Mouse (Mus musculus): ENCODE measurements at regions not wholly inside any gene's neighbourhood (a gene's known extent, or its start where the extent isn't known, plus 50 kb on each side); places are given as distances from the start of the nearest gene placed in this dataset.
A peak's percentile ranks its signal among the peaks of the same experiment; 100 is the strongest.

DNA sequence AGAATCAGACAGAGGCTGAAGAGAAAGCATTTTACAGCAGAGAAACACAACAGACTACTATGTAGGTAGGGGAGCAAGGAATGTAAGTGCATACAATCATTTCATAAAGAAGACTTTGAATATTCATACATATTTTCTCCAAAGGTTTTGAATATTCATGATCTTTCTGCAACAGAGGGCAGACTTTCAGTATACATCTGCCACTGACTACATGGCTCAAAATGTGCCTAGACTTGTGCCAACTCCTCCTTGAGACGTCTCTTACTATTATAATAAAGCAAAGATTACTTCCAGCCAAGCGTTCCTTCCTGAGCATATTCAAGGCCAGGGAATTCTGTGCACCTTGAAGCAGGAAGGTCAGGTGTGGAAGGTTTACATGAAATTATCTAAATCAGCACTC lies 333.3 kb downstream of the Kcns3 start:
- Histone ChIP-seq H3K9me3 (replicated peaks; ENCODE audit: low read length) (no peaks in the 10 kb centered on the region), H3K27ac (ENCODE audit: insufficient read depth, low read depth) (no peak overlapping the region), H3K4me2 (ENCODE audit: insufficient read depth, low read depth, poor library complexity, severe bottlenecking) (no peak overlapping the region), H3K4me3 (replicated peaks in 1 of 3; ENCODE audit: low read depth in 2 of 3, low read length in 2 of 3, poor library complexity in 1 of 3) (no peak overlapping the region), H3K36me3 (replicated peaks in 1 of 2; ENCODE audit: control insufficient read depth in 1 of 2, insufficient read depth in 1 of 2, low read length in 1 of 2) (no peaks in the 10 kb centered on the region), H3K4me1 (ENCODE audit: control insufficient read depth in 1 of 2, insufficient read depth in 2 of 2) (no peaks in the 10 kb centered on the region; a peak in 1 of 4 replicates), H3K27me3 (replicated peaks) (no peaks in the 10 kb centered on the region), H3K79me2 (replicated peaks; ENCODE audit: control insufficient read depth, extremely low read depth, insufficient read depth, poor library complexity, severe bottlenecking) (no peaks in the 10 kb centered on the region), H3K9ac (ENCODE audit: insufficient read depth, low read depth) (no peak overlapping the region)
- DNase-seq (ENCODE audit: extremely low read depth): no peak
- dilution Hi-C loops (cut with MboI; ENCODE audit: extremely low pct_ligation_motif_present, extremely low pct_unique_long_range_greater_than_20kb, low sequenced_read_pairs) (no loop called here), in situ Hi-C loops (cut with MboI; ENCODE audit: low pct_ligation_motif_present, low pct_unique_long_range_greater_than_20kb, low sequenced_read_pairs) (no loop called here)
- TF ChIP-seq MXI1 (IDR thresholded peaks at IDR 0.05; ENCODE audit: low read depth, low read length) (no peak), PAX5 (IDR thresholded peaks at IDR 0.05; ENCODE audit: low read length) (no peak), GABPA (IDR thresholded peaks at IDR 0.05; ENCODE audit: insufficient replicate concordance, low read depth, low read length) (no peak)

DNA sequence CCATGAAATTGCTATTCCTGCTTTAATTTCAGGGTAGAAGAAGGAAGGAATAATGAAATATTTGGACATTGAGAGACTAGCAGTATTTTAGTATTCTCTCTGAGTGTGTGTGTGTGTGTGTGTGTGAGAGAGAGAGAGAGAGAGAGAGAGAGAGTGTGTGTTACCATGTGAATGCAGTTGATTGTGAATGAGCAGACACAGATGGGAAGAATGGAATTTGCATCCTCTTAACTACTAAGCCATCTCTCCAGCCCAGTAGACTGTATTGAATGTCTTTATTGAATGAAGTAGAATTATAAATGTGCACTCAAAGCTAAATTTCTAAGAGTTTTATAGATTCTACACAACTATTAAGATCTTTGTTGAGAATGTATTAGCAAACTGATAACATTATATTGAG lies 340.3 kb downstream of the Kcns3 start:
- H3K9ac ChIP-seq (ENCODE audit: insufficient read depth, low read depth): no peak overlapping the region

DNA sequence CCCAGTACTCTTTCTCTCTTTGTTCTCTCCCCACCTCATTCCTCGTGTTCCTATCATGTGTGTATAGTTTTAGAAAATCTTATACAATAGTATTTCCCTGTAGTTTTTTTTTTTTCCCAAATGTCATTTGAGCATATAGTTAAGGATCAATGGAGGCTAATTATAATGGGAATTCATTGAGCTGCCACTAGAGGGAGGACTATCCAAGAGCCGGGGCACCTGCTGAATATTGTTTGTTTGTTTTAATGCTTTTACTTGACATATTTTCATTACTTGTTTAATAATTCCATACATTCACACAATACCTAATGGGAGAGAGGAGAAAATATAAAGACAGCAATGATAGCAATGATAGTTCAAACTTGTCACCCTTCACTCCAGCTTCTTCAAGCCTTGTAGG lies 346.4 kb downstream of the Kcns3 start:
- peak; percentile 6 for DNase-seq (ENCODE audit: extremely low read depth)
- no peak for TF ChIP-seq TBP (conservative IDR thresholded peaks at IDR 0.05; ENCODE audit: low read depth, low read length)
- peak; percentile 33 for TF ChIP-seq RAD21 (IDR thresholded peaks at IDR 0.05; ENCODE audit: low read depth, low read length)
- no peak for TF ChIP-seq ZNF384 (IDR thresholded peaks at IDR 0.05; ENCODE audit: low read depth, low read length)
- TF ChIP-seq GABPA (IDR thresholded peaks at IDR 0.05; ENCODE audit: insufficient replicate concordance, low read depth, low read length): no peak
- no peak for TF ChIP-seq JUND (conservative IDR thresholded peaks at IDR 0.05; ENCODE audit: low read depth, low read length)
- no peak for TF ChIP-seq MEF2A (IDR thresholded peaks at IDR 0.05; ENCODE audit: borderline replicate concordance, low read depth, low read length)
- TF ChIP-seq SMC3 (IDR thresholded peaks at IDR 0.05; ENCODE audit: low read depth, low read length): peak; percentile 36
- peak; percentile 22 to 61; a peak in 3 of 4 replicates for TF ChIP-seq CTCF (conservative IDR thresholded peaks at IDR 0.05 in 1 of 2, IDR thresholded peaks at IDR 0.05 in 1 of 2; ENCODE audit: low read depth in 2 of 2, low read length in 2 of 2)
- Histone ChIP-seq H3K4me3 (replicated peaks in 1 of 3; ENCODE audit: low read depth in 2 of 3, low read length in 2 of 3, poor library complexity in 1 of 3) (no peak overlapping the region), H3K36me3 (replicated peaks in 1 of 2; ENCODE audit: control insufficient read depth in 1 of 2, insufficient read depth in 1 of 2, low read length in 1 of 2) (no peaks in the 10 kb centered on the region), H3K79me2 (replicated peaks; ENCODE audit: control insufficient read depth, extremely low read depth, insufficient read depth, poor library complexity, severe bottlenecking) (no peaks in the 10 kb centered on the region), H3K9me3 (replicated peaks; ENCODE audit: low read length) (no peaks in the 10 kb centered on the region), H3K9ac (ENCODE audit: insufficient read depth, low read depth) (no peak overlapping the region), H3K27me3 (replicated peaks) (no peaks in the 10 kb centered on the region), H3K27ac (ENCODE audit: insufficient read depth, low read depth) (no peak overlapping the region), H3K4me1 (ENCODE audit: control insufficient read depth in 1 of 2, insufficient read depth in 2 of 2) (no peaks in the 10 kb centered on the region), H3K4me2 (ENCODE audit: insufficient read depth, low read depth, poor library complexity, severe bottlenecking) (no peak overlapping the region)
- in situ Hi-C loops (cut with MboI; ENCODE audit: low pct_ligation_motif_present, low pct_unique_long_range_greater_than_20kb, low sequenced_read_pairs): no loop called here
- dilution Hi-C loops (cut with MboI; ENCODE audit: extremely low pct_ligation_motif_present, extremely low pct_unique_long_range_greater_than_20kb, low sequenced_read_pairs): no loop called here

More for the DNA sequence above, 340.3 kb downstream of the Kcns3 start:
- Histone ChIP-seq H3K79me2 (replicated peaks; ENCODE audit: control insufficient read depth, extremely low read depth, insufficient read depth, poor library complexity, severe bottlenecking) (no peaks in the 10 kb centered on the region), H3K9me3 (replicated peaks; ENCODE audit: low read length) (no peaks in the 10 kb centered on the region), H3K4me2 (ENCODE audit: insufficient read depth, low read depth, poor library complexity, severe bottlenecking) (no peak overlapping the region), H3K4me3 (replicated peaks in 1 of 3; ENCODE audit: low read depth in 2 of 3, low read length in 2 of 3, poor library complexity in 1 of 3) (no peak overlapping the region), H3K27me3 (replicated peaks) (no peaks in the 10 kb centered on the region), H3K27ac (ENCODE audit: insufficient read depth, low read depth) (no peak overlapping the region), H3K4me1 (ENCODE audit: control insufficient read depth in 1 of 2, insufficient read depth in 2 of 2) (no peaks in the 10 kb centered on the region), H3K36me3 (replicated peaks in 1 of 2; ENCODE audit: control insufficient read depth in 1 of 2, insufficient read depth in 1 of 2, low read length in 1 of 2) (no peaks in the 10 kb centered on the region)
- in situ Hi-C loops (cut with MboI; ENCODE audit: low pct_ligation_motif_present, low pct_unique_long_range_greater_than_20kb, low sequenced_read_pairs) (no loop called here), dilution Hi-C loops (cut with MboI; ENCODE audit: extremely low pct_ligation_motif_present, extremely low pct_unique_long_range_greater_than_20kb, low sequenced_read_pairs) (no loop called here)
- DNase-seq (ENCODE audit: extremely low read depth): no peak
- TF ChIP-seq GABPA (IDR thresholded peaks at IDR 0.05; ENCODE audit: insufficient replicate concordance, low read depth, low read length): no peak
- TF ChIP-seq MAFK (IDR thresholded peaks at IDR 0.05; ENCODE audit: insufficient replicate concordance, low read length): no peak
- TF ChIP-seq POLR2A (IDR thresholded peaks at IDR 0.05; ENCODE audit: low read depth, low read length): no peak
- TF ChIP-seq E2F4 (IDR thresholded peaks at IDR 0.05; ENCODE audit: insufficient replicate concordance, low read depth, low read length): no peak

Measured in CH12.LX (cell line).